Mouse (Mus musculus) gastrocnemius, adult 8-10 months (tissue): Measurements from ENCODE around the gene Slc5a6. TPM values are rescaled to one million over a fixed set of nuclear protein-coding genes. Genes with fewer than 3 reads are reported as not detected.

Source experiments
- DNase-seq, 2 experiments: peaks; one replicate each; pipeline ENCODE4 v3.0.0; 2022; ENCODE audit warnings: low spot score in 2 of 2
- total RNA-seq, 4 experiments: library from RNA; stranded (reverse); gene quantifications; 2 replicates each; pipeline ENCODE4 v1.2.4; 2022

Gene Slc5a6
- total RNA-seq: 1 to 10 TPM; 6.1 to 7.9 (median 6.7) TPM

DNA sequence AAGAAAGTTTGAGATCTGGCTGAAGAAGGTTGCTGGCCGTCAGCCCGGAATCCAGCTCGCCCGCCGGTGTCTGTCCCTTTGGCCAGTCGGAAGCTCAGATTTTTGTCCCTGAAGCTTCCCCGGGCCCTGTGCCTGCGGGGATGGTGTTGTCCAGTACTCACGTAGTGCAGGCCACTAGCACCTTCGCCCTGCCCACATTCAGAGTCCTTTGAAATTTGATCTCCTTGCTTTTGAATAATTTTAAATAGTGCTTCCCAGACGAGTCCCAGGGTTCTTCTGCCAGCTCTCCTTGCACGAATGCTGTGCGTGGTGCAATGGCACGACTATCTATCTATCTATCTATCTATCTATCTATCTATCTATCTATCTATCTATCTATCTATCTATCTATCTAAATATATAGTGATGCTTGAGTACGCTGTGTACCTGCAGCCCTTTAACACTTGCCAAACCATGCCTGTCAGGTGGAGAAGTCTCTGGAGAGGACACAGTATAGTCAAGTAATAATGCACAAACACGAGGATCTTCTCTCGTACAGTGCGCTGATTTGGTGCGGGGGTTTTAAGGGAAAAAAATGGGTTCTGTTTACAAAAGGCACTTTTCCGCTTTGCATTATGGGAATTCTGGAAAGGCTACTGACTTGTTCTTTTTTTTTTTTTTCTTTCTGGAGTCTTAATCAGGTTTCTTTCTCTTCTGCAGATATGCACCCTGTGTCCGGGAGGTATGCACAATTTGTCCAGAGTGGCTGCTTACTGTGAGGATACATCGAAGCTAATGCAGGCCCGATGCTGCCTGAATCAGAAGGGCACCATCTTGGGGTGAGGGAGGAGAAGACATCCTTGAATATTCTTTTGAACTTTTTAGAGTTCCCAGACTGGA lies at the start of gene Slc5a6:
Gene Slc5a6, minus strand, starts transcription at position 162 of the 879 bp plus-strand sequence.
- peak in 1 of 2 experiments; percentile 11 for DNase-seq

DNA sequence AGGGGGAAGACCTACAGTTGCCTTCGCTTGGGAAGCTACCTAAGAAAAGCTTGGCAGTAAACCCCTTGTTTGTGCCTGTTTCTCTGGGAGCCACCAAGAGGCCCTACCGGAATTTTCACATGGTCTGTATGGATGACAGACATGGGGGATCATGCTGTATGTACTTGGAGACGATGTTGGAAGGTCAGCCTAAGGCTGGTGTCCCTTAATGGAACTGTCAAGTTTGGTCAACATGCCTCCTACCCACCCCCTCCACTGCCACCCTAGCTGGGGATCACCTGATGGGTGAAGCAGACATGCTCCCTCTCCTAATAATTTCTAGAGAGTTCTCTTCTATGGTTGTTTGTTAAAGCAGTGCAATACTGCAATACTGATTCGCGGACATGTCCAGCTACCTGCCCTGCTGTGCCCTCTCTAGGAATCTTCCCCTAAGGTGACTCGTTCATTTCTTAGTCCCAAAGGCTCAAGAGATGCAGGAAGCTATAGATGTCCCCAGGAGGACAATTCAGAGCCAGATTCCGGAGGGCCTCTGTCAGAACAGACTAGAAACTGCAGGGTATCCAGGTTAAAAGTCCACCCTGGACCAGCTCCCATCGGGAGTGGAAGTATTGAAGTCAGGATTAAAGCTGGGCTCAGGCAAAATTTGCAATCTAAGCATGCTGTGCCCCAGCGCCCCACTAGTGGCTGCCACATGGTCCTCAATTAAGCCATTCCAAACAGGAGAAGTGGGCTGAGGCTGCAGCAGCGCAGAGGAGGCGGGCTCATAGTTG lies 47.2 kb upstream of the Slc5a6 start:
- no peak for DNase-seq

DNA sequence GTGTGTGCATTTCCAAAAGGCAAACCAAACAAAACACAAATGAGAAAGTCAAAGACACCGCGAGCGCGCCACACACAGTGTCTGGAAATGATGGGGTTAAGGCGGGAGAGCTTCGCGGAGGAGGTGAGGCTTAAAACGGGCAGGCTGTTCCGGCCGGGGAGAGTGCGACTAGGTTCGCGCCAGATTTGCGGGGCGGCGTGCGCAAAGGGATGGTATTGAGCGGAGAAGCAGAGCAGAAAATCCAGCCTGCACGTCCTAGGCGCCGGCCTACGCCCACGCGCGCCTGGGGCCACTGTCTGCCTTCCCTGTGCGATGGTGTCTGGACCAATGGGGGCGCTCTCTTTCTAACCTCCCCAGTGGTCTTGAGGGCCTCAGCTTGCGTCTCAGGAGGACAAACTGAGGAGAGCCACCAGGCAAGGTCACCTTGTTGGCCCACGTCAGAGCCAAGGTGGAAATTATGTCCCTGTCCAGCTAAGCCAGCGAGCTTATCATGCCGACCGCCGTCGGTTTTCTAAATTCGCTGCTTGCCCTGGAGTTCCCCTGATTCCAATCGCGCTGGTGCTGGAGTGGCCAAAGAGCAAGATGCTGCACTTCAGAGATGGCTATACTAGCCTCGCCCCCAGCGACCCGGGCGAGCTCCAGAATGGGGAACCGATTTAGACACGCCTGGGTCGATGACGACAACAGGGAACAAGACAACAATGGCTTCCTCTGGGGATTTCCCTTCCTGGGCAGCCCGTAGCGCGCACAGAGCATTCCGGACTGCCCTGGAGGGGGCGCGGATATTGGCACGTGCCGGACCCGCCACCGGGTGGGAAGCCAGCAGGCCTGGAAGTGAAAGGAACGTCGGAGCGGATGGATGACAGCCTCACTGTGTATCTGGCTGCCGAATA lies 46.3 kb upstream of the Slc5a6 start:
- DNase-seq: no peak

DNA sequence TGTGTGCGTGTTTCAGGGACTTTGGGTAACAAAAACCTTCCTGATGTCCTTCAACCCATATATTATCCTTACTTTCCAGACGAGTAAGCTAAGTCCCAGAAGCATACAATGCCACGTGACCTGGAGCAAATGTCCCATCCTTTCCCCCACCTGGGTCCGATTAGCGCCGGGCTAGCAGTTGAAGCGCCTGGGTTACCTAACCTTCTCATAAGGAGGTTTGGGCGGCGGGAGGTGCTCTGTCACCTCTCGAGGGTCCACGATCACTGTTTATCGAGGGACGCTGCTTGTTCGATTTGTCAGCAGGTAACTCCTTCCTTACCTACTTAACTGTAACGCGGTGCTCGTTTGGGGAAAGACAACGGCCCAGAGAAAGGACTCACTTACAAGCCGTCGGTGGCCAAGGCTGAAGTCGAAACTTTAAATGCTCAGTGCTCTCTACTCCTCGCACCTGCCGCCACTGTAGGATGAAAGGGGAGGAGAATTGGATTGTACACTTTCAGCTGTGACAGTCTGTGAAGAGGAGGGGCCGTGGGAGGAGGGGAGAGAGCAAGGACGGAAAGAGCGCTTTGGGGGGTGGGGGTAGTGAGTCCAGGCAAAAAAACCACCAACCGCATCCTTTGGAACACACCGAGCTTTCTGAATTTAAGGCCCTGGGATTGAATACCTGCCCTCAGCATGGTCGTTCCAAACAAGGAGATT lies 45.5 kb upstream of the Slc5a6 start:
- DNase-seq: no peak

DNA sequence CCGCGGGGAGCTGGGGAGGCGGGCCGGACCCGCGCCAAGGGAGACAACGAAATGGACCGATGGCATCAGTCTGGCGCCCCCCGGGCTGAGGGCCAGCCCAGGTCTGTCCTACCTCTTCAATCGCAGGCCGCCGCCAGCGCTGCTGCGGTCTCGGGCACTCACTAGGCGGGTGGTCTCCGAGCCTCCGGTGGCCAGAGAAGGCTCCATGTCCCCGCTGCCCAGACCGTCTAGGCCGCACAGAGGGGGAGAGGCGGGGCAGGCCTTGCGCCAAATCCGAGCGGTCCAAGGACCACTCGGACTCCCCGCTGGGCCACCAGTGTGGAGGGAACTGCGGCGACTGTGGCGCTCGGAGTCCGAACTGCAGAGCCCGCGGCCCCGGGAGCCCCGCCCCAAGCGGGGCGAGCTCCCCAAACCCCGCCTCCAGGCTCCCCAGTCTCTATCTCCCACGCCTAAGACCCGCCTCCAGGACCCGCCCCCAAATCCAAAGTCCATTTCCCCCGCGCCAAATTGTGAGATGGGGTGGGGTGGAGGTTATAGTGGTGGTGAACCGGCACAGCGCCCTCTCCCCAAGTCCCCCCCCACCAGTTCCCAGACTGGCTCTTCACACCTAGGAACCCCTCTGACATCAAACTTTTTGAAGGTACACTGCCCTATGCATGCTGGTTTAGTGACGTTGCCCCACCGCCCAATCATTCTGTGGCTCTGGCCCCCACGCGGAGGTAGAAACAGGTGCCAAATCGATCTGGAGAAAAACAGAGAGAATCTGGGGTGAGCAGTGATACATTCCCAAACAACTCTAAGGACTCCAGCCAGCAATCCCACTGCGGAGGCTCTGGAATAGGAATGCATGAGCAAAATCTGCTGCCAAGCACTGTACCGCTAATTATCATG lies 44.7 kb upstream of the Slc5a6 start:
- DNase-seq: no peak

DNA sequence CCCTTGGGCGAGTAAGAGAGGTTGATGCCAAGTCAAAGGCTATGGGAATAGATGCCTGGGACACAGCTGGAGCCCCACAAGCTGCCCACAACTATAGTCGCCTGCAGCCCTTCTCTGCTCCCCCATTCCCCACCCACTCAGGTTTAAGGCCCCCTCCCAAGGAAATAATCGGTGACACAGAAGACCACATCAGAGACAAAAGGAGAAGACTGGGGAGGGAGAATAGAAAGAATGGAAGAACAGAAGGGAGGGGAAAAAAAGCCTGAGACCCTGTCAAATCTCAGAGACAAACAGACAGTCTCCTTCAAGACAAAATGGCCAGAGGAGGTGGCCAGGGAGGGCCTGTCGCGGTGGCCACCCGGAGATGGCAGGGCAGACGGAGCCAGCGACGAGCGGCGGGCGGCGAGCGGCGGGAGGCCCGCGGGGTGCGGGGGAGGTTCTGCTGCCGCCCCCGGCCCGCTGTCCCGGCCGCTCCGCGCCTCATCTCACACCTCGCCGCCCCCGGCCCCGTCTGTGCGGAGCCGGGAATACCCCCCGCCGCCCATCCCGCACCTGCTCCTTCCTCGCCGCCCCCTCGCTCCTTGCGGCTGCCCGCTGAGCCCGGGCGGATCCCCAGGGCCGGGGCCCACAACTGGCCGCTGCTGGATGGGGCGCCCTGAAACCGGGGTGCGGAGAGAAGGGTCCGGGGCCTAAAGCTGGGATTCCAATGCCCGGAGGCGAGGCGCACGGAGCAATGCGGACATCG lies 43.7 kb upstream of the Slc5a6 start:
- no peak for DNase-seq

DNA sequence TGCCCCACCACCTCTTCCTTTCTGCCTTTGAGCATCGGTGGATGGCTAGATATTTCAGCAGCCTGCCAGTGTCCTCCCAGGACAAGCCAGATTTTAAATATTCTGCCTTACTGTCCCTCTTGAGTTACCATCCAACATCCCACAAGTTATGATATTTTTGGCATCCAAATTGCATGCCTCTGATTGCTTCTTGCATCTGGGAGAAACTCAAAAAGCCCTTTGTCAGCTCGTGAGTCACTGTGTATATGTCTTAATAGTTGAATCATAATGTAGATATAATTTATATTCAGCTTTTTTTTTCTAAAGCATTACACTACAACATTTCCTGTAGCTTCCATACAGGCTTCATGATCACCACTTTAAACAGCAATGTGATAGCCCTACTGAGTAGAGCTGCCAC lies 38.4 kb upstream of the Slc5a6 start:
- DNase-seq: no peak

DNA sequence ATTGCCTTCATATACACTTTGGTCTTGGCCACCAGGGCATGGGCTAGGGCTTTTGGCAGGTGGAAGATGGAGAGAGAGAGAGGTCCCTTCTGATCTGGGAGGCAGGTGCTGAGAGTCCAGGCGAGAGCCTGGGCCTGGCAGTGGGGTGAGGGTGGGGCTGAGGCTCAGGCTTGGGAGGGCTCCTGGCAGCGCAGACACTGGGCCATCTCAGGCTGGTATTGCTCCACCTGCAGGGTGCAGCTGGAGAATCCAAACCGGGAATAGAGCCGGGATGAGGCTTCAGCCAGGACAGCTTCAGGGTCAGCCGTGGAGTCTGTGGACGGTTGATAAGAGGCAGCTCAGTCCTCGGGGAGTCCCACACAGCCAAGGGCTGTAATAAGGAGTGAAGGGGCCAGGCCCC lies 37.9 kb upstream of the Slc5a6 start:
- no peak for DNase-seq

DNA sequence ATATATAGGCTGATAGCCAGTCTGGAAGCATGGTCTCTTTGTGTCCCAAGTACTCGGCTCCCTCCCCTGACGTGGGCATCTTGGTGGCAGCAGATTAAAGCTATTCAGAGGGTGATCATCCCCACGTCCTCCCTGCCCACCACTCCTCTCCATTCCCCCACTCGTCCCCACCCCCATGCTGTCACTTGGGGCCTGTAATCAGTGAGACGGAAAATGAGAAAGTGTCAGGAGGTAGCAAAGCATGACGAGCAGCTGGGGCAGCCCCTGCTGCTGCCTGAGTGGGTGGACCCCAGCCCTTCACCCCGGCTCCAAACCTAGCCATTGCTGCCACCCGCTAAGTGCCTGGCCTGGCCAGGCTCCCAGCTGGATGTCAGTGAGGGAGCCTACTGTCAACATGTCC lies 35.2 kb upstream of the Slc5a6 start:
- DNase-seq: no peak

DNA sequence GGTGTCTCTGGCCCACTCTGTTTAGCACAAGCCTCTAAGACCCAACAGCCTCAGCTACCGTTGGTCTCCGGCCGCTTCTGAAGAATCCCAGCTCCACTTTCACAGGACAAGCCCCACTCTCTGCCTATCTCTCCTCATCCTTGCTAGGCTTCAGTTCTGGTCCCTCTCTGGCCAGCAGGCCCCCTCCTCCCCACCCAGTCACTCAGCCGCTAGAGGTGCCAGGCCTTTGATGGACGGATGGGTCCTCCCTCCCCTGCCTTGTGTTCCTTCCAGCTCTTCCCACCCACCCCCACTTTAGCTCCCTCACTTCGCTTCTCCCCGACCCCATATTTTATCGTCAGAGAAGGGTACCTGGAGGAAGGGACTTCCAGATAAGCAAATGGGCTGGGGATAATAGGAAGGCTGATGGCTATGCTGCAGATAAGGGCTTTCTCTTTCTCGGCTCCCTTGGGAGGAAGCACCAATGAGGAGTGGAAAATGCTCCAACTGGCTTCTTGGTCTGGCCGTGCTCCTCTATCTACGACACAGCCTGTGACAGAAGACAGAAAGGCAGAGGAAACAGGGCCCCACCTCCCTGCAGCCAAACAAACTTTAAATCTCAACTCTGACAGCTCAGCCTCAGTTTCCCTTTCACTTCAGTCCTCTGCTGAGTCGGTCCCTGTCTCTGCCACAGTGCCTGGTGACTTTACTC lies 34.4 kb upstream of the Slc5a6 start:
- no peak for DNase-seq

DNA sequence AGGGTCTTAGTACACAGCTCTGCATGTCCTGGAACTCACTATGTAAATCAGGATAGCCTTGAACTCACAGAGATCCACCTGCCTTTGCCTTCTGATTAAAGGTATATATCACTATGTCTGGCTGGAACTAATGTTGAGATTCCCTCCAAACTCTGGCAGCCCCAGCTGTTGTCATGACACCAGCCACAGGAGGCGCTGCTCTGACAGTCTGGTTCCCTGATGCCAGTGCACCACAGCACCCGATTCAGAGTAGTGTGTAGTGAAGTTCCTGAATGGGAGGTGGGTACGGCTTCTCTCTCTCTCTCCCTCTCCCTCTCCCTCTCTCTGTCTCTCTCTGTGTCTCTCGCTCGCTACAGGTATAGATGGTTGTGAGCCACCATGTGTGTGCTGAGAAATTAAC lies 33.6 kb upstream of the Slc5a6 start:
- no peak for DNase-seq

DNA sequence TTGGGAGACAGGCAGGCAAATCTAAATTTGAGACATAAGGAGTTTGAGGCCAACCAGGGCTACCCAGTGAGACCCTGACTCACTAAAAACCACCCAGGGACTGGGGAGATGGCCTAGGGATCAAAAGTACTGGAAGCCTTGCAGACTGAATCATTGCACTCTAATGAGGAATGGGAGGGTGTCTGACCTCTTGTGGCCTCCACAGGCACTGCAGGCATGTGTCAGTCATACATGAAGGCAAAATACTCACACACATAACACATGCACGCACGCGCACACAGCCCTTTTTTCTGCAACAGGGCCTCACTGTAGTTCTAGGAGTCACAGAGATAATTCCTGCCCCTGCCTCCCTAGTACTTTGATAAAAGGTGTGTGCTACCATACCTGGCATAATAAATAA lies 32.7 kb upstream of the Slc5a6 start:
- DNase-seq: no peak

DNA sequence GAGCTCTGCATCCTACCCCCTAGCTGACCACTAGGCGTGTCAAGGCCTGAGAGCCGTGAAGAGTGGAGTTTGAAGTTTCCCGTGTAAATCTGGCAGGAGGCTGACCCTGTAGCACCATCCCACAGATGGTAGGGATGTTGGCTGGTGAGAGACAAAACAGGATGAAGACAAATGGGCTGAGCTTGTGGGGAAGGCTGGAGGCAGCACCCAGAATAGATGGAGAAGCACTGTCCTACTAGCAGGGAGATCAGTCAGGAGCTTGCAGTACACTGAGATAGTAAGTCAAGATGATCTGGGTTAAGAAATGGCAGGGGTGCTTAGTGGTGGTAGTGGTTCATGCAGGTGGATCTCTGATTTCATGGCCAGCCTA lies 32.1 kb upstream of the Slc5a6 start:
- no peak for DNase-seq

DNA sequence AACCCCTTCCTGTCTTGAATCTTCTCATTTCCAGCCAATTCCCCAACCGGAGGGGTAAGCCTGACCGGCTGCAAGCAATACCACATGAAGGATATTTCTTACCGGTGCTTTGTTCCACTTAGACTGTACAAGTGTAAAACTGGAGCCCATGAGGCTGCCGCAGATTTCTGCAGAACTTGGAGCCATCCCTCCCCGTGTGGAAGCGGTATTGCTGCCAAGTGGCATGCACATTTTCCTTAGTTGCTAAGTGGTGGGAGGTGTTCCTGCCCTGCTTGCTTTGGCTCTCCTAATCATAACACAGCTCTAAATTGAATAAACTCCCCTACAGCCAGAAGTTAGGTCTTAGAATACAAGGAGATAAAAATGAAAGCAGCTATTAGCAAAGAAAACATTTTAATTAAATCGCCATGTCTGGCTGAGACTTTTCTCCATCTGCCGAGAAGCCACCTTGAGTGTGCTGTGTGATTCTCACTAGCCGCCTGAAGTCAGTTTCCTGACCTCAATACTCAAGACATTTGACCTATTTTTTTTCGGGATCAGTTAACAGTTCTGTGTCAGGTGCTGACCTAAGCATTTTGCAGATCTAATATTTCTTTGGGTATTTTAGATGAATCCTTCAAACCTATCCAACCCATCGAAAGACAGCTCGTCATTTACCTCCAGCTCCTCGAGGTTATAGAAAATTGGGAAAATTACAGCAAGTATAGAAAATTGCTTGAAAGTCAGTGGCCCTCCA lies 31.5 kb upstream of the Slc5a6 start:
- peak in 1 of 2 experiments; percentile 1 for DNase-seq

DNA sequence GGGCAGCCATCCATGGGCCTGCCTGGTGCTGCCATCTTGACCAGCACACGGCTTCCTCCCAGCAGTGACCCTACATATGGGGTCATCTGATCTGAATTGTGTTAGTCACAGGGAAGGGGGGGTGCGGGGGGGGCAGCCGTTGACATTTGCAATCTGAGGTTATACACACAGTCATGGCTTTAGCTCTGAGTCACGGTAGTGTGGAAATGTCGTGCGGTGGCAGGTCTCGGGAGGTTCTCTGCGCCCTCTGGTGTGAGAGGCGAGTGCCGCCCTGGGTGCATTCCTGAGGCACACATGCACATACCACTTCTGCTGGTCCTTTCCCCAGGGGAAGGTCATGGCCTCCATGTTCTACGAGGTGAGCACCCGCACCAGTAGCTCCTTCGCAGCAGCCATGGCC lies 27.6 kb upstream of the Slc5a6 start:
- no peak for DNase-seq

DNA sequence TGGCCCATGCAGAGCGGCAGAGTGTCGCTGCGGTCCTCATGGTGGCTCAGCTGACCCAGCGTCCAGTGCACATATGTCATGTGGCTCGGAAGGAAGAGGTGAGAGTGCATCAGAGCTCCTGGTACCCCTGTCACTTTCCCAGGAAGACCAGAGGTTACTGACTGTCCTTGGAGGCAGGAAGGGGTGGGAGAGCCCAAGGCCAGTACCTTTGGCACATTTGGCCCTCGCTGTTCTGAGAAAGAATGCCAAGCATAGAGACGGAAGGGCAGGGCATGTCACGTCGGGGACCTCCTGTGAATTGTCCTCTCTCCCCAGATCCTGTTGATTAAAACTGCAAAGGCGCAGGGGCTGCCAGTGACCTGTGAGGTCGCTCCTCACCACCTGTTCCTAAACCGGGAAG lies 24.5 kb upstream of the Slc5a6 start:
- DNase-seq: no peak

DNA sequence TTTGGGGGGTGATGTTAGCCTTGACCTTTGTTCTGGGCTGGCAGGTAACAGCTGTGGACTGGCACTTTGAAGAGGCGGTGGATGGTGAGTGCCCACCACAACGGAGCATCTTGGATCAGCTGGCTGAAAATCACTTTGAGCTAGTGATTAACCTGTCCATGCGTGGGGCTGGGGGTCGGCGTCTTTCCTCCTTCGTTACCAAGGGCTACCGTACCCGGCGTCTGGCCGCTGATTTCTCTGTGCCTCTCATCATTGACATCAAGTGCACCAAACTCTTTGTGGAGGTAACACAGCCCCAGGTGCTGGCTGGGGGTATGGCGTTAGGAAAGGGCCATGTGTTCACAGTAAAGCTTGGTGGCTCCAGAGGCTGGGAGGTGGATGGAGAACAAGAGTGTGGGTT lies 23.1 kb upstream of the Slc5a6 start:
- no peak for DNase-seq

DNA sequence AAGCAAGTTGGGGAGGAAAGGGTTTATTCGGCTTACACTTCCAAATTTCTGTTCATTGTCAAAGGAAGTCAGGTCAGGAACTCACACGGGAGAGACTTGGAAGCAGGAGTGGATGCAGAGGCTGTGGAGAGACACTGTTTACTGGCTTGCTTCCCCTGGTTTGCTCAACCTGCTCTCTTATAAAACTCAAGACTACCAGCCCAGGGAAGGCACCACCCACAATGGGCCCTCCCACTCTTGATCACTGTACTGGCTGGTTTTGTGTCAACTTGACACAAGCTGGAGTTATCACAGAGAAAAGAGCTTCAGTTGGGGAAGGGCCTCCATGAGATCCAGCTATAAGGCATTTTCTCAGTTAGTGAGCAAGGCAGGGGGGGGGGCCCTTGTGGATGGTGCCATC lies 22.3 kb upstream of the Slc5a6 start:
- no peak for DNase-seq
